Comparison of ENCODE assay signal across 30 mouse cellular contexts in genomic region chr9:123173760-123174159, GRCm38 (mm10). TPM values are rescaled to one million over a fixed set of nuclear protein-coding genes. Genes with fewer than 3 reads are reported as not detected.
DNase-seq lines count a peak whose midpoint lies in the region; ATAC-seq and TF ChIP-seq lines count a peak whose summit lies in the region.
"Had no signal": no experiment of that assay in that cellular context is flagged by ENCODE, and none has a peak within 500 bp of the region (broad histone marks: within the 10 kb centered on the region; RNA-seq: fewer than 3 reads in every experiment).

No protein-coding gene starts in this region.

- no peak for TF ChIP-seq POLR2A in MEL (IDR thresholded peaks at IDR 0.05; ENCODE audit: control insufficient read depth in 1 of 2, insufficient read depth in 1 of 2, low read depth in 1 of 2, low read length in 2 of 2, poor library complexity in 1 of 2)

- peaks cover 0 to 15% of the 10 kb centered on the region in 2 experiments; a peak in 2 of 4 replicates for H3K36me3 ChIP-seq in MEL (ENCODE audit: control insufficient read depth in 1 of 2, insufficient read depth in 2 of 2, low read length in 2 of 2)
- H3K36me3 ChIP-seq: embryonic facial prominence, embryonic 13.5 days; embryonic facial prominence, embryonic 15.5 days; forebrain, embryonic 10.5 days; forebrain, embryonic 12.5 days; forebrain, embryonic 15.5 days; G1E had no signal

- 0 out of 2 replicates have a peak, but pooled peaks have one; percentile 32 for ATAC-seq in common myeloid progenitor, adult 5-6 weeks (replicated peaks; ENCODE audit: low read depth, poor library complexity, severe bottlenecking)
- peak; percentile 34; the same call in 1 of the 2 replicates for ATAC-seq in megakaryocyte, adult 5-6 weeks (ENCODE audit: poor library complexity, severe bottlenecking)
- ATAC-seq in megakaryocyte-erythroid progenitor cell, adult 5-6 weeks (replicated peaks; ENCODE audit: low FRiP score, low TSS enrichment, poor library complexity, severe bottlenecking) = 0 out of 2 replicates have a peak, but pooled peaks have one; percentile 28
- ATAC-seq: activated CD4-positive, CD25-positive, alpha-beta regulatory T cell, adult 4 months; CD4-positive, CD25-positive, alpha-beta regulatory T cell, adult 4 months; forebrain, embryonic 15.5 days; forebrain, postnatal 0 days; Patski had no signal

- TF ChIP-seq EP300 in MEL (IDR thresholded peaks at IDR 0.05; ENCODE audit: low read depth in 1 of 2, low read length in 2 of 2) = peak; percentile 37 to 73; a peak in 3 of 4 replicates

- peaks cover 6 to 23% of the 10 kb centered on the region in 2 experiments for H3K4me1 ChIP-seq in MEL (ENCODE audit: control insufficient read depth in 1 of 2, insufficient read depth in 2 of 2, low read length in 2 of 2)
- H3K4me1 ChIP-seq: embryonic facial prominence, embryonic 13.5 days; embryonic facial prominence, embryonic 15.5 days; forebrain, embryonic 15.5 days had no signal

- TF ChIP-seq RAD21 in MEL (IDR thresholded peaks at IDR 0.05; ENCODE audit: low read depth, low read length) = no peak

- H3K9me3 ChIP-seq in MEL (replicated peaks; ENCODE audit: insufficient read depth, low read length) = no peaks in the 10 kb centered on the region
- H3K9me3 ChIP-seq: embryonic facial prominence, embryonic 13.5 days; embryonic facial prominence, embryonic 15.5 days; forebrain, embryonic 10.5 days; forebrain, embryonic 12.5 days; forebrain, embryonic 15.5 days; G1E had no signal

- DNase-seq in MEL (ENCODE audit: low read depth, low spot score) = peak; percentile 66
- no peak for DNase-seq in c-Kit-positive CD71-positive TER-119-positive erythroid progenitor cells, embryonic 14.5 days (ENCODE audit: low spot score)
- DNase-seq in adipocyte (ENCODE audit: low spot score) = no peak
- no peak for DNase-seq in retina, embryonic 14.5 days (ENCODE audit: low spot score)
- DNase-seq: adrenal gland, adult 2 months; adrenal gland, postnatal 10 days; adrenal gland, postnatal 25 days; B cell, adult 2 months; cerebellum, adult 11-12 months; cerebellum, adult 2 months; cerebellum, adult 9-10 months; cerebellum, postnatal 10 days; cerebellum, postnatal 25 days; embryo, embryonic 11 days; forebrain, postnatal 0 days had no signal

- H3K27ac ChIP-seq in MEL (ENCODE audit: control insufficient read depth, low read depth, low read length) = no peak overlapping the region
- H3K27ac ChIP-seq: embryonic facial prominence, embryonic 13.5 days; embryonic facial prominence, embryonic 15.5 days; forebrain, embryonic 10.5 days; forebrain, embryonic 12.5 days; forebrain, embryonic 15.5 days had no signal

- peak overlapping the region; percentile 10 to 46; a peak in 1 of 4 replicates for H3K4me3 ChIP-seq in MEL (ENCODE audit: control insufficient read depth in 1 of 2, insufficient read depth in 1 of 2, low read depth in 2 of 2, low read length in 2 of 2)
- H3K4me3 ChIP-seq: embryonic facial prominence, embryonic 13.5 days; embryonic facial prominence, embryonic 15.5 days; erythroblast, embryonic 14.5 days; forebrain, embryonic 10.5 days; forebrain, embryonic 12.5 days; forebrain, embryonic 15.5 days had no signal

- no peak for TF ChIP-seq CTCF in MEL (IDR thresholded peaks at IDR 0.05 in 2 of 3, conservative IDR thresholded peaks at IDR 0.05 in 1 of 3; ENCODE audit: control insufficient read depth in 1 of 3, insufficient read depth in 1 of 3, low read depth in 2 of 3, low read length in 3 of 3, poor library complexity in 1 of 3, severe bottlenecking in 1 of 3)

- no peak overlapping the region for H3K9ac ChIP-seq in MEL (ENCODE audit: control insufficient read depth, low read depth, low read length, poor library complexity, severe bottlenecking)
- H3K9ac ChIP-seq: embryonic facial prominence, embryonic 13.5 days; embryonic facial prominence, embryonic 15.5 days; forebrain, embryonic 12.5 days; forebrain, embryonic 15.5 days; forebrain, postnatal 0 days had no signal

- H3K79me2 ChIP-seq in MEL (ENCODE audit: control insufficient read depth, insufficient read depth, low read length, poor library complexity) = no peaks in the 10 kb centered on the region

- H3K27me3 ChIP-seq in MEL (ENCODE audit: control insufficient read depth in 1 of 2, insufficient read depth in 2 of 2, low read length in 2 of 2) = no peaks in the 10 kb centered on the region; a peak in 1 of 4 replicates
- H3K27me3 ChIP-seq: CH12.LX; embryonic facial prominence, embryonic 13.5 days; embryonic facial prominence, embryonic 15.5 days; forebrain, embryonic 12.5 days; forebrain, embryonic 15.5 days; Patski had no signal

TF ChIP-seq in MEL, 35 proteins besides CTCF, POLR2A, EP300 and RAD21:
- TF ChIP-seq GABPA (IDR thresholded peaks at IDR 0.05; ENCODE audit: low read depth, low read length) = no peak
- TF ChIP-seq GATA1 (IDR thresholded peaks at IDR 0.05; ENCODE audit: low read depth, low read length) = peak; percentile 72
- TF ChIP-seq TCF12 (IDR thresholded peaks at IDR 0.05; ENCODE audit: low read depth, low read length) = peak; percentile 21; the same call in 1 of the 2 replicates
- TF ChIP-seq ELF1 (IDR thresholded peaks at IDR 0.05; ENCODE audit: low read depth, low read length) = no peak
- TF ChIP-seq TAL1 (IDR thresholded peaks at IDR 0.05; ENCODE audit: low read length) = peak; percentile 60
- TF ChIP-seq CHD1 (IDR thresholded peaks at IDR 0.05; ENCODE audit: low read depth, low read length) = no peak
- no peak for TF ChIP-seq SIN3A (IDR thresholded peaks at IDR 0.05; ENCODE audit: low read length)
- TF ChIP-seq NRF1 (IDR thresholded peaks at IDR 0.05; ENCODE audit: insufficient read depth, low read depth, low read length, poor library complexity, severe bottlenecking) = no peak

RNA-seq across cellular contexts. Expression of gene Clec3b, which starts 23.0 kb away (rescaled TPM):
- total RNA-seq in MEL (2012; rRNA removed) = not detected in 2 replicates
- polyA plus RNA-seq in MEL (2012; ENCODE audit: insufficient read depth in 1 of 2, insufficient read length in 2 of 2, low read depth in 1 of 2, low replicate concordance in 2 of 2, missing spikeins in 1 of 2) = under 1 TPM in 1 of 2 experiments, not detected in 1; 0.24 TPM
- total RNA-seq in common myeloid progenitor, adult 5-6 weeks (2017) = 2.1 TPM in 1 of 2 replicates, not detected in the other
- total RNA-seq in megakaryocyte, adult 5-6 weeks (2015) = not detected in 2 replicates
- not detected in 2 replicates for total RNA-seq in megakaryocyte, adult 5-6 weeks (2017)
- not detected in 2 replicates for total RNA-seq in megakaryocyte-erythroid progenitor cell, adult 5-6 weeks (2014; fragmentation: Nextera tagmentation)
- not detected in 2 replicates for total RNA-seq in megakaryocyte-erythroid progenitor cell, adult 5-6 weeks (2017)
- total RNA-seq: CH12.LX, G1E had no signal
- polyA plus RNA-seq: activated CD4-positive, CD25-positive, alpha-beta regulatory T cell, adult 4 months; CD4-positive, CD25-positive, alpha-beta regulatory T cell, adult 4 months; embryonic facial prominence, embryonic 11.5 days; erythroblast, embryonic 14.5 days; forebrain, embryonic 10.5 days; G1E; Patski had no signal

RNA-seq across cellular contexts. Expression of gene Cdcp1, which starts 42.1 kb away (rescaled TPM):
- total RNA-seq in MEL (2012; rRNA removed) = not detected in 2 replicates
- polyA plus RNA-seq in MEL (2012; ENCODE audit: insufficient read depth in 1 of 2, insufficient read length in 2 of 2, low read depth in 1 of 2, low replicate concordance in 2 of 2, missing spikeins in 1 of 2) = not detected
- 0.27 and 0.39 TPM in 2 replicates for total RNA-seq in common myeloid progenitor, adult 5-6 weeks (2017)
- total RNA-seq in megakaryocyte, adult 5-6 weeks (2015) = not detected in 2 replicates
- not detected in 2 replicates for total RNA-seq in megakaryocyte, adult 5-6 weeks (2017)
- total RNA-seq in megakaryocyte-erythroid progenitor cell, adult 5-6 weeks (2014; fragmentation: Nextera tagmentation) = 0.57 and 1.2 TPM in 2 replicates
- total RNA-seq in megakaryocyte-erythroid progenitor cell, adult 5-6 weeks (2017) = 0.38 and 0.72 TPM in 2 replicates
- polyA plus RNA-seq: erythroblast, embryonic 14.5 days; G1E; Patski had no signal
